8 mouse cellular contexts compared by ENCODE assay signal in genomic region chr11:120948861-120949851, GRCm38 (mm10). TPM values are rescaled to one million over a fixed set of nuclear protein-coding genes. Genes with fewer than 3 reads are reported as not detected.
DNase-seq lines count a peak whose midpoint lies in the region; ATAC-seq and TF ChIP-seq lines count a peak whose summit lies in the region.

No protein-coding gene starts in this region.

- H3K27ac ChIP-seq in thymus, adult 2 months (ENCODE audit: control insufficient read depth, insufficient read depth, low read length) = no peak overlapping the region
- H3K27ac ChIP-seq in embryonic facial prominence, embryonic 15.5 days (replicated peaks) = peak overlapping the region; percentile 40; the same call in 1 of the 2 replicates
- H3K27ac ChIP-seq in liver, embryonic 12.5 days = peak overlapping the region; percentile 95

- no peak; the same call in 1 of the 2 replicates for TF ChIP-seq CTCF in thymus, adult 2 months (IDR thresholded peaks at IDR 0.05; ENCODE audit: borderline replicate concordance, control insufficient read depth, extremely low read depth, insufficient read depth, low read length, poor library complexity)

- no peak for ATAC-seq in embryonic facial prominence, embryonic 15.5 days (ENCODE audit: insufficient number of reproducible peaks, low FRiP score, low TSS enrichment, low read depth)
- ATAC-seq in liver, embryonic 12.5 days = peak; percentile 22

- peak; percentile 36 for DNase-seq in thymus, adult 2 months
- no peak for DNase-seq in thymus, adult 18-20 months
- peak; percentile 59 for DNase-seq in heart, postnatal 4 days
- DNase-seq in natural killer cell, adult 2 months (ENCODE audit: low spot score in 2 of 2) = peak; percentile 39 to 40
- no peak for DNase-seq in cerebellum, postnatal 4 days (ENCODE audit: low spot score in 2 of 2)
- no peak for DNase-seq in layer of hippocampus, postnatal 14 days (ENCODE audit: low spot score in 2 of 2)

- no peaks in the 10 kb centered on the region for H3K9me3 ChIP-seq in embryonic facial prominence, embryonic 15.5 days (replicated peaks)
- no peaks in the 10 kb centered on the region for H3K9me3 ChIP-seq in liver, embryonic 12.5 days (replicated peaks)

- peaks cover 25% of the 10 kb centered on the region for H3K4me1 ChIP-seq in thymus, adult 2 months (replicated peaks; ENCODE audit: control insufficient read depth, insufficient read depth, low read length)
- H3K4me1 ChIP-seq in embryonic facial prominence, embryonic 15.5 days = peaks cover 46% of the 10 kb centered on the region
- peaks cover 58% of the 10 kb centered on the region for H3K4me1 ChIP-seq in liver, embryonic 12.5 days

- H3K36me3 ChIP-seq in thymus, adult 2 months (ENCODE audit: control insufficient read depth, insufficient read depth, low read length) = no peaks in the 10 kb centered on the region
- no peaks in the 10 kb centered on the region for H3K36me3 ChIP-seq in embryonic facial prominence, embryonic 15.5 days
- peaks cover 15% of the 10 kb centered on the region for H3K36me3 ChIP-seq in liver, embryonic 12.5 days

- 22% methylated on average over 75 of the region's 75 CpGs for WGBS in thymus, adult 2 months
- 2% methylated on average over 75 of the region's 75 CpGs for WGBS in embryonic facial prominence, embryonic 15.5 days
- 2% methylated on average over 74 of the region's 75 CpGs for WGBS in liver, embryonic 12.5 days (ENCODE audit: insufficient replicate concordance)

- peak overlapping the region; percentile 18 for H3K9ac ChIP-seq in embryonic facial prominence, embryonic 15.5 days
- peak overlapping the region; percentile 95 for H3K9ac ChIP-seq in liver, embryonic 12.5 days

- H3K4me3 ChIP-seq in thymus, adult 2 months (ENCODE audit: control insufficient read depth, insufficient read depth, low read length) = peak overlapping the region; percentile 41
- peak overlapping the region; percentile 58 for H3K4me3 ChIP-seq in embryonic facial prominence, embryonic 15.5 days (replicated peaks)
- H3K4me3 ChIP-seq in liver, embryonic 12.5 days = peak overlapping the region; percentile 76

- peak overlapping the region; percentile 79 for H3K4me2 ChIP-seq in embryonic facial prominence, embryonic 15.5 days (replicated peaks)
- peak overlapping the region; percentile 96 for H3K4me2 ChIP-seq in liver, embryonic 12.5 days

- H3K27me3 ChIP-seq in thymus, adult 2 months (ENCODE audit: control insufficient read depth, insufficient read depth, low read length) = no peaks in the 10 kb centered on the region; the same call in 1 of the 2 replicates
- H3K27me3 ChIP-seq in embryonic facial prominence, embryonic 15.5 days = 0 out of 2 replicates have a peak, but pooled peaks cover 7% of the 10 kb centered on the region
- peaks cover 41% of the 10 kb centered on the region for H3K27me3 ChIP-seq in liver, embryonic 12.5 days (replicated peaks)

- TF ChIP-seq POLR2A in thymus, adult 2 months (IDR thresholded peaks at IDR 0.05; ENCODE audit: control insufficient read depth, extremely low read depth, insufficient read depth, low read length, poor library complexity) = no peak

RNA-seq across cellular contexts. Expression of gene Slc16a3, which starts 0.9 kb away (rescaled TPM):
- polyA plus RNA-seq in thymus, adult 2 months (2012; rRNA removed) = 8.0 and 8.5 TPM in 2 replicates
- 67.2 and 72.2 TPM in 2 replicates for polyA plus RNA-seq in embryonic facial prominence, embryonic 15.5 days (2015; fragmentation: Nextera tagmentation; extraction: Ambion mirVana)
- 10 to 100 TPM; 13.3 to 22.8 TPM for total RNA-seq in heart, postnatal 4 days (2021)
- 166 and 170 TPM in 2 replicates for polyA plus RNA-seq in liver, embryonic 12.5 days (2016; fragmentation: Nextera tagmentation; extraction: Ambion mirVana)
- 1 to 10 TPM; 2.1 to 3.3 TPM for total RNA-seq in layer of hippocampus, postnatal 14 days (2021)

RNA-seq across cellular contexts. Expression of gene Ccdc57, which starts 16.5 kb away (rescaled TPM):
- 1.6 and 1.7 TPM in 2 replicates for polyA plus RNA-seq in thymus, adult 2 months (2012; rRNA removed)
- 6.2 and 7.4 TPM in 2 replicates for polyA plus RNA-seq in embryonic facial prominence, embryonic 15.5 days (2015; fragmentation: Nextera tagmentation; extraction: Ambion mirVana)
- total RNA-seq in heart, postnatal 4 days (2021) = 1 to 10 TPM; 2.1 to 2.4 TPM
- 2.9 and 3.2 TPM in 2 replicates for polyA plus RNA-seq in liver, embryonic 12.5 days (2016; fragmentation: Nextera tagmentation; extraction: Ambion mirVana)
- 1 to 10 TPM; 5.7 to 7.8 TPM for total RNA-seq in layer of hippocampus, postnatal 14 days (2021)

RNA-seq across cellular contexts. Expression of gene Csnk1d, which starts 42.0 kb away (rescaled TPM):
- polyA plus RNA-seq in thymus, adult 2 months (2012; rRNA removed) = 98.2 and 106 TPM in 2 replicates
- polyA plus RNA-seq in embryonic facial prominence, embryonic 15.5 days (2015; fragmentation: Nextera tagmentation; extraction: Ambion mirVana) = 123 and 125 TPM in 2 replicates
- total RNA-seq in heart, postnatal 4 days (2021) = 10 to 100 TPM; 84.4 to 91.9 TPM
- polyA plus RNA-seq in liver, embryonic 12.5 days (2016; fragmentation: Nextera tagmentation; extraction: Ambion mirVana) = 58.4 and 61.1 TPM in 2 replicates
- total RNA-seq in layer of hippocampus, postnatal 14 days (2021) = 100 to 1,000 TPM; 123 to 126 TPM

Comparison
In these comparisons a context has a peak if more than half of its experiments do, and no peak if none do; other contexts are left out.
1. DNase-seq: peak in thymus, adult 2 months (single experiment), heart, postnatal 4 days (single experiment) and natural killer cell, adult 2 months (2 of 2); none in thymus, adult 18-20 months (0 of 2), cerebellum, postnatal 4 days (0 of 2) and layer of hippocampus, postnatal 14 days (0 of 2).
2. Peak in every context shown above with its lines, with median percentiles within 50 percentile points of each other: H3K4me3 ChIP-seq.